Mouse (Mus musculus): ENCODE data around the gene Myo10. TPM values are rescaled to one million over a fixed set of nuclear protein-coding genes. Genes with fewer than 3 reads are reported as not detected.

Myo10 gene
- polyA plus RNA-seq (2017; shearing (Covaris generic)): 1 to 10 TPM in 1 of 2 experiments, under 1 TPM in 1; 0.60 to 1.4 TPM

- peak; percentile 91 for ATAC-seq
Measured at GRCm38 (mm10) chr15:25622200-25622866, at the start of gene Myo10. Gene Myo10, plus strand, starts transcription at chr15:25622525.

- ATAC-seq: no peak
Measured at GRCm38 (mm10) chr15:25573113-25573512, 49.2 kb upstream of the Myo10 start.

- no peak for ATAC-seq
Measured at GRCm38 (mm10) chr15:25573876-25574601, 48.3 kb upstream of the Myo10 start.

- ATAC-seq: no peak
Measured at GRCm38 (mm10) chr15:25577327-25578051, 44.8 kb upstream of the Myo10 start.

GRCm38 (mm10) chr15:25578369-25578768 lies 44.0 kb upstream of the Myo10 start:
- no peak for ATAC-seq

- ATAC-seq: no peak
Measured at GRCm38 (mm10) chr15:25580731-25581130, 41.6 kb upstream of the Myo10 start.

- ATAC-seq: no peak
Measured at GRCm38 (mm10) chr15:25582055-25582454, 40.3 kb upstream of the Myo10 start.

GRCm38 (mm10) chr15:25583361-25583760 lies 39.0 kb upstream of the Myo10 start:
- no peak for ATAC-seq

GRCm38 (mm10) chr15:25586828-25587227 lies 35.5 kb upstream of the Myo10 start:
- no peak for ATAC-seq

GRCm38 (mm10) chr15:25587943-25588342 lies 34.4 kb upstream of the Myo10 start:
- no peak for ATAC-seq

- no peak for ATAC-seq
Measured at GRCm38 (mm10) chr15:25589318-25589902, 32.9 kb upstream of the Myo10 start.

- no peak for ATAC-seq
Measured at GRCm38 (mm10) chr15:25589916-25590315, 32.4 kb upstream of the Myo10 start.

- no peak for ATAC-seq
Measured at GRCm38 (mm10) chr15:25590891-25591290, 31.4 kb upstream of the Myo10 start.

GRCm38 (mm10) chr15:25591964-25592363 lies 30.4 kb upstream of the Myo10 start:
- ATAC-seq: no peak

GRCm38 (mm10) chr15:25593469-25594150 lies 28.7 kb upstream of the Myo10 start:
- no peak for ATAC-seq

GRCm38 (mm10) chr15:25598313-25598712 lies 24.0 kb upstream of the Myo10 start:
- no peak for ATAC-seq

GRCm38 (mm10) chr15:25602306-25602705 lies 20.0 kb upstream of the Myo10 start:
- no peak for ATAC-seq

- no peak for ATAC-seq
Measured at GRCm38 (mm10) chr15:25603286-25603685, 19.0 kb upstream of the Myo10 start.

- no peak for ATAC-seq
Measured at GRCm38 (mm10) chr15:25604231-25604630, 18.1 kb upstream of the Myo10 start.

GRCm38 (mm10) chr15:25605376-25605775 lies 16.9 kb upstream of the Myo10 start:
- no peak for ATAC-seq

- no peak for ATAC-seq
Measured at GRCm38 (mm10) chr15:25608742-25609141, 13.6 kb upstream of the Myo10 start.

- no peak for ATAC-seq
Measured at GRCm38 (mm10) chr15:25609253-25609652, 13.1 kb upstream of the Myo10 start.

Measured in activated CD4-positive, CD25-positive, alpha-beta regulatory T cell, adult 4 months (primary cell).